Mouse (Mus musculus) lung, postnatal 0 days (tissue): ENCODE data around the gene Ruvbl2. TPM values are rescaled to one million over a fixed set of nuclear protein-coding genes. Genes with fewer than 3 reads are reported as not detected.

Experiments
- ATAC-seq: fragments of 200-750 bp; cut with Nextera tagmentation; 2 replicates; pipeline ENCODE4 v1.8.0; 2017; ENCODE audit warnings: moderate library complexity
- DNase-seq: peaks from one replicate; pipeline ENCODE4 v3.0.0-alpha.2; 2016; ENCODE audit warnings: low spot score
- H3K27ac ChIP-seq: fragments of 300-500 bp; sonication (generic); 2 replicates; pipeline ENCODE4 v1.5.1; 2014; ENCODE audit warnings: antibody characterized with exemption, mild to moderate bottlenecking, low read length, mixed read lengths
- H3K27me3 ChIP-seq: fragments of 300-500 bp; sonication (generic); replicated peaks from 2 replicates; pipeline ENCODE4 v1.6.1; 2014; ENCODE audit warnings: low read length, mixed read lengths; ENCODE audit not compliant: insufficient read depth
- H3K36me3 ChIP-seq: fragments of 300-500 bp; sonication (generic); 2 replicates; pipeline ENCODE4 v1.6.1; 2014; ENCODE audit warnings: low read length, mixed read lengths; ENCODE audit not compliant: insufficient read depth
- H3K4me1 ChIP-seq: fragments of 300-500 bp; sonication (generic); 2 replicates; pipeline ENCODE4 v1.6.1; 2014; ENCODE audit warnings: antibody characterized with exemption, low read depth, low read length, mixed read lengths; ENCODE audit not compliant: insufficient read depth
- H3K4me2 ChIP-seq: fragments of 300-500 bp; sonication (generic); replicated peaks from 2 replicates; pipeline ENCODE4 v1.6.1; 2014; ENCODE audit warnings: low read depth, mild to moderate bottlenecking, low read length, moderate library complexity, mixed read lengths
- H3K4me3 ChIP-seq: fragments of 300-500 bp; sonication (generic); 2 replicates; pipeline ENCODE4 v1.5.1; 2014; ENCODE audit warnings: low read depth, low read length
- H3K9ac ChIP-seq: fragments of 300-500 bp; sonication (generic); replicated peaks from 2 replicates; pipeline ENCODE4 v1.6.1; 2014; ENCODE audit warnings: low read depth, mild to moderate bottlenecking
- H3K9me3 ChIP-seq: fragments of 300-500 bp; sonication (generic); 2 replicates; pipeline ENCODE4 v1.6.1; 2016; ENCODE audit warnings: low read length, mixed read lengths
- CTCF ChIP-seq: IDR thresholded peaks from 2 replicates; pipeline ENCODE4 v1.5.1; 2016; ENCODE audit warnings: antibody characterized with exemption, mild to moderate bottlenecking
- EP300 ChIP-seq: IDR thresholded peaks from 2 replicates; pipeline ENCODE4 v1.6.1; 2016; ENCODE audit warnings: antibody characterized with exemption, mild to moderate bottlenecking, control low read depth
- WGBS: fragments of 180-500 bp; shearing (Covaris S2); extraction: QIAGEN DNeasy Blood & Tissue Kit; methylation state at CpG from one replicate; pipeline ENCODE4 v1.1.7; 2014; 5-methylcytosine and 5-hydroxymethylcytosine counted together
- polyA plus RNA-seq: library from polyadenylated mRNA; unstranded; fragments of >200 nt; fragmentation: Nextera tagmentation; extraction: Ambion mirVana; gene quantifications from 2 replicates; pipeline ENCODE4 v1.2.1, GENCODE M21; 2015

Gene Ruvbl2
- polyA plus RNA-seq, 1 experiment from 2014 or later: 59.9 TPM

- ATAC-seq (no peak), DNase-seq (no peak)
- no peaks in the 10 kb centered on the region for H3K27me3 ChIP-seq
- H3K9me3 ChIP-seq: no peaks in the 10 kb centered on the region
- H3K4me3 ChIP-seq: no peak overlapping the region
- 86% methylated on average over 1 of the region's 1 CpGs for WGBS
- peaks cover 28% of the 10 kb centered on the region; the same call in 1 of the 2 replicates for H3K36me3 ChIP-seq
- H3K4me2 ChIP-seq: no peak overlapping the region
- H3K4me1 ChIP-seq: no peaks in the 10 kb centered on the region
- H3K27ac ChIP-seq: no peak overlapping the region
- no peak overlapping the region for H3K9ac ChIP-seq
- no peak for TF ChIP-seq CTCF
- no peak for TF ChIP-seq EP300
Observed at GRCm38 (mm10) chr7:45449974-45450373, 12.1 kb upstream of the Ruvbl2 start.

- TF ChIP-seq CTCF: peak; percentile 68
- no peak for TF ChIP-seq EP300
- Histone ChIP-seq H3K27me3 (no peaks in the 10 kb centered on the region), H3K4me2 (no peak overlapping the region), H3K9ac (no peak overlapping the region), H3K36me3 (peaks cover 28% of the 10 kb centered on the region; the same call in 1 of the 2 replicates), H3K27ac (no peak overlapping the region), H3K9me3 (no peaks in the 10 kb centered on the region), H3K4me1 (no peaks in the 10 kb centered on the region), H3K4me3 (no peak overlapping the region)
- DNase-seq (peak; percentile 74), ATAC-seq (peak; percentile 57)
- 40% methylated on average over 11 of the region's 11 CpGs for WGBS
Observed at GRCm38 (mm10) chr7:45447325-45447990, 9.6 kb upstream of the Ruvbl2 start.

GRCm38 (mm10) chr7:45446589-45446988, 8.7 kb upstream of the Ruvbl2 start:
- H3K4me1 ChIP-seq: no peaks in the 10 kb centered on the region
- no peak overlapping the region for H3K4me2 ChIP-seq
- H3K27ac ChIP-seq: no peak overlapping the region
- DNase-seq (no peak), ATAC-seq (no peak)
- H3K27me3 ChIP-seq: no peaks in the 10 kb centered on the region
- peaks cover 25% of the 10 kb centered on the region; the same call in 1 of the 2 replicates for H3K36me3 ChIP-seq
- TF ChIP-seq CTCF: no peak
- no peak for TF ChIP-seq EP300
- no peak overlapping the region for H3K4me3 ChIP-seq
- no peaks in the 10 kb centered on the region for H3K9me3 ChIP-seq
- no peak overlapping the region for H3K9ac ChIP-seq

GRCm38 (mm10) chr7:45443526-45444420, 5.9 kb upstream of the Ruvbl2 start:
- no peak overlapping the region for H3K4me2 ChIP-seq
- H3K9ac ChIP-seq: no peak overlapping the region
- H3K9me3 ChIP-seq: no peaks in the 10 kb centered on the region
- 68% methylated on average over 22 of the region's 22 CpGs for WGBS
- no peaks in the 10 kb centered on the region for H3K4me1 ChIP-seq
- ATAC-seq (no peak), DNase-seq (no peak)
- H3K36me3 ChIP-seq: peaks cover 18% of the 10 kb centered on the region; the same call in 1 of the 2 replicates
- H3K4me3 ChIP-seq: no peak overlapping the region
- H3K27ac ChIP-seq: no peak overlapping the region
- no peaks in the 10 kb centered on the region for H3K27me3 ChIP-seq
- TF ChIP-seq EP300 (no peak), CTCF (no peak)

GRCm38 (mm10) chr7:45437046-45437445, 850 bp downstream of the Ruvbl2 start:
- no peaks in the 10 kb centered on the region for H3K9me3 ChIP-seq
- ATAC-seq (no peak), DNase-seq (peak; percentile 5)
- H3K4me1 ChIP-seq: peaks cover 26% of the 10 kb centered on the region; the same call in 1 of the 2 replicates
- TF ChIP-seq EP300 (no peak), CTCF (no peak)
- H3K27ac ChIP-seq: no peak overlapping the region
- H3K4me3 ChIP-seq: no peak overlapping the region
- no peaks in the 10 kb centered on the region for H3K27me3 ChIP-seq
- H3K9ac ChIP-seq: no peak overlapping the region
- no peak overlapping the region for H3K4me2 ChIP-seq
- no peaks in the 10 kb centered on the region for H3K36me3 ChIP-seq
- WGBS: 49% methylated on average over 6 of the region's 6 CpGs

GRCm38 (mm10) chr7:45436444-45436843, 1.5 kb downstream of the Ruvbl2 start:
- 76% methylated on average over 5 of the region's 5 CpGs for WGBS
- no peak for TF ChIP-seq CTCF
- TF ChIP-seq EP300: no peak

More at GRCm38 (mm10) chr7:45436444-45436843, 1.5 kb downstream of the Ruvbl2 start:
- no peaks in the 10 kb centered on the region for H3K9me3 ChIP-seq
- no peak overlapping the region for H3K4me3 ChIP-seq
- H3K4me1 ChIP-seq: peaks cover 26% of the 10 kb centered on the region; the same call in 1 of the 2 replicates
- H3K4me2 ChIP-seq: peak overlapping the region; percentile 82; the same call in 1 of the 2 replicates
- ATAC-seq (no peak), DNase-seq (no peak)
- no peaks in the 10 kb centered on the region for H3K27me3 ChIP-seq
- no peak overlapping the region for H3K27ac ChIP-seq
- no peak overlapping the region; the same call in 1 of the 2 replicates for H3K9ac ChIP-seq
- H3K36me3 ChIP-seq: no peaks in the 10 kb centered on the region
